Mouse (Mus musculus): ENCODE data around the gene Prss16.

Gene Prss16

GRCm38 (mm10) chr13:21974726-21975473 is 34.6 kb downstream of the Prss16 start:
- peak; percentile 76 for DNase-seq (ENCODE audit: extremely low read depth, insufficient read length, low spot score)

- DNase-seq (ENCODE audit: extremely low read depth, insufficient read length, low spot score), result peak; percentile 89
Observed at GRCm38 (mm10) chr13:21974221-21974725, 35.3 kb downstream of the Prss16 start.

- peak; percentile 20 for DNase-seq (ENCODE audit: extremely low read depth, insufficient read length, low spot score)
Observed at GRCm38 (mm10) chr13:21971641-21972040, 37.9 kb downstream of the Prss16 start.

- no peak for DNase-seq (ENCODE audit: extremely low read depth, insufficient read length, low spot score)
Observed at GRCm38 (mm10) chr13:21969816-21970215, 39.7 kb downstream of the Prss16 start.

GRCm38 (mm10) chr13:21969269-21969668 is 40.3 kb downstream of the Prss16 start:
- no peak for DNase-seq (ENCODE audit: extremely low read depth, insufficient read length, low spot score)
